Mouse (Mus musculus): Measurements from ENCODE around the gene Six2.

GRCm38 (mm10) chr17:85690323-85690968, 2.4 kb upstream of the Six2 start:
- TF ChIP-seq CTCF (IDR thresholded peaks at IDR 0.05; ENCODE audit: low read depth) (no peak), EP300 (IDR thresholded peaks at IDR 0.05; ENCODE audit: low read depth) (no peak)

Measured in heart, postnatal 0 days (tissue).